Mouse (Mus musculus) kidney, adult 18-20 months (tissue): ENCODE results near the gene Ccdc78.
A peak's percentile ranks its signal among the peaks of the same experiment; 100 is the strongest.
"Not testable (repeated sequence)": the region's sequence is repeated elsewhere in the genome, so short reads cannot be mapped to it uniquely, and the experiment has no call there.

Experiments
- DNase-seq: peaks from one replicate; pipeline ENCODE4 v3.0.0; 2021

The Ccdc78 gene

GRCm38 (mm10) chr17:25783861-25784574, 2.4 kb upstream of the Ccdc78 start:
- DNase-seq, result no peak

GRCm38 (mm10) chr17:25785281-25785745, 1.1 kb upstream of the Ccdc78 start, which contains the start of gene Haghl:
Gene Haghl (minus strand): TSS chr17:25785673.
- DNase-seq, result peak; percentile 99

- DNase-seq, result no peak
Measured at GRCm38 (mm10) chr17:25786781-25787504, 563 bp downstream of the Ccdc78 start.

GRCm38 (mm10) chr17:25791320-25791842, 5.0 kb downstream of the Ccdc78 start:
- DNase-seq, result no peak

- DNase-seq, result peak; percentile 85
Measured at GRCm38 (mm10) chr17:25791843-25792527, 5.6 kb downstream of the Ccdc78 start.

GRCm38 (mm10) chr17:25792615-25793014, 6.2 kb downstream of the Ccdc78 start, which contains the start of gene Fam173a:
Gene Fam173a (minus strand): TSS chr17:25792901.
- DNase-seq, result peak; percentile 75

- no peak for DNase-seq
Measured at GRCm38 (mm10) chr17:25794197-25794596, 7.8 kb downstream of the Ccdc78 start.

- DNase-seq, result no peak
Measured at GRCm38 (mm10) chr17:25794998-25795397, 8.6 kb downstream of the Ccdc78 start.

GRCm38 (mm10) chr17:25795609-25796092, 9.3 kb downstream of the Ccdc78 start, which contains the start of gene AC134908.4:
Gene AC134908.4 (minus strand): TSS chr17:25795659.
- DNase-seq, result peak; percentile 61

GRCm38 (mm10) chr17:25796211-25796771, 9.9 kb downstream of the Ccdc78 start:
- peak; percentile 59 for DNase-seq

GRCm38 (mm10) chr17:25796951-25797369, 10.6 kb downstream of the Ccdc78 start, which contains the start of gene Metrn:
Gene Metrn (minus strand): TSS chr17:25797136.
- DNase-seq, result peak; percentile 89

- peak; percentile 78 for DNase-seq
Measured at GRCm38 (mm10) chr17:25801029-25801428, 14.6 kb downstream of the Ccdc78 start.

GRCm38 (mm10) chr17:25802825-25803517, 16.6 kb downstream of the Ccdc78 start:
- DNase-seq, result no peak

- DNase-seq, result no peak
Measured at GRCm38 (mm10) chr17:25806507-25806906, 20.1 kb downstream of the Ccdc78 start.

- not testable (repeated sequence) for DNase-seq
Measured at GRCm38 (mm10) chr17:25807452-25807851, 21.1 kb downstream of the Ccdc78 start.

GRCm38 (mm10) chr17:25808028-25808427, 21.6 kb downstream of the Ccdc78 start:
- DNase-seq, result no peak

GRCm38 (mm10) chr17:25808789-25809605, 22.6 kb downstream of the Ccdc78 start, which contains the start of gene Fbxl16:
Gene Fbxl16 (plus strand): TSS chr17:25809085.
- peak; percentile 80 for DNase-seq

- no peak for DNase-seq
Measured at GRCm38 (mm10) chr17:25809606-25810340, 23.4 kb downstream of the Ccdc78 start.

- DNase-seq, result no peak
Measured at GRCm38 (mm10) chr17:25810890-25811289, 24.5 kb downstream of the Ccdc78 start.

GRCm38 (mm10) chr17:25813471-25813870, 27.1 kb downstream of the Ccdc78 start:
- peak; percentile 85 for DNase-seq
